Mouse (Mus musculus) heart, adult 2 months (tissue): ENCODE measurements at regions not wholly inside any gene's neighbourhood (a gene's known extent, or its start where the extent isn't known, plus 50 kb on each side); places are given as distances from the start of the nearest gene placed in this dataset.

ENCODE experiments used
- DNase-seq, 2 experiments: peaks; one replicate each; pipeline ENCODE4 v3.0.0; 2021
- H3K27ac ChIP-seq: fragments of 200-600 bp; 2 replicates; pipeline ENCODE4 v1.8.1; 2022
- H3K27me3 ChIP-seq: fragments of 200-500 bp; 2 replicates; pipeline ENCODE4 v1.6.1; 2012; ENCODE audit warnings: mild to moderate bottlenecking, low read length, inconsistent platforms, mixed read lengths; ENCODE audit not compliant: control insufficient read depth, insufficient read depth
- H3K36me3 ChIP-seq: fragments of 200-500 bp; 2 replicates; pipeline ENCODE4 v1.6.1; 2012; ENCODE audit warnings: low read length, inconsistent platforms; ENCODE audit not compliant: control insufficient read depth, insufficient read depth
- H3K4me1 ChIP-seq: fragments of 200-500 bp; 2 replicates; pipeline ENCODE4 v1.6.1; 2011; ENCODE audit warnings: low read length; ENCODE audit not compliant: control insufficient read depth, insufficient read depth
- H3K4me3 ChIP-seq: fragments of 200-600 bp; 2 replicates; pipeline ENCODE4 v1.8.1; 2022
- H3K79me2 ChIP-seq: fragments of 200-500 bp; replicated peaks from 2 replicates; pipeline ENCODE4 v1.6.1; 2012; ENCODE audit warnings: mild to moderate bottlenecking, inconsistent platforms, low read length, moderate library complexity, mixed read lengths; ENCODE audit not compliant: control insufficient read depth, insufficient read depth
- H3K9ac ChIP-seq: fragments of 200-500 bp; 2 replicates; pipeline ENCODE4 v1.6.1; 2012; ENCODE audit warnings: low read depth, mild to moderate bottlenecking, control low read depth, inconsistent platforms, low read length, mixed read lengths
- CTCF ChIP-seq: fragments of 200-600 bp; IDR thresholded peaks from 2 replicates; pipeline ENCODE4 v1.8.1; 2022; ENCODE audit warnings: antibody characterized with exemption, mild to moderate bottlenecking, moderate library complexity
- EP300 ChIP-seq: fragments of 200-500 bp; IDR thresholded peaks from 2 replicates; pipeline ENCODE4 v1.6.1; 2011; ENCODE audit warnings: low read depth, low read length, control low read depth; ENCODE audit not compliant: insufficient read depth
- POLR2A ChIP-seq: fragments of 200-500 bp; IDR thresholded peaks from 2 replicates; pipeline ENCODE4 v1.6.1; 2011; ENCODE audit warnings: mild to moderate bottlenecking, low read depth, low read length, control low read depth; ENCODE audit not compliant: insufficient read depth
- WGBS: fragments of 180-500 bp; shearing (Covaris S2); methylation state at CpG from one replicate; pipeline ENCODE4 v1.1.7; 2018; 5-methylcytosine and 5-hydroxymethylcytosine counted together
- intact Hi-C: fragments of 180-260 bp; cut with DNase I; formaldehyde crosslinking; loops from one replicate; pipeline ENCODE4 v1.15.1; 2025

- peak; percentile 65 to 77 for DNase-seq
- peaks cover 5% of the 10 kb centered on the region for H3K4me1 ChIP-seq
- H3K27ac ChIP-seq, result no peak overlapping the region
- no peaks in the 10 kb centered on the region for H3K79me2 ChIP-seq
- no peaks in the 10 kb centered on the region for H3K27me3 ChIP-seq
- intact Hi-C loops, result no loop called here
- no peak overlapping the region for H3K4me3 ChIP-seq
- no peaks in the 10 kb centered on the region for H3K36me3 ChIP-seq
- H3K9ac ChIP-seq, result no peak overlapping the region
- TF ChIP-seq CTCF (no peak), EP300 (peak; percentile 78)
- WGBS, result 48% methylated on average over 6 of the region's 6 CpGs
Observed at GRCm38 (mm10) chr4:11889039-11889600, 91.9 kb downstream of the Gm10604 start.

GRCm38 (mm10) chr4:11887377-11887776, 93.7 kb downstream of the Gm10604 start:
- H3K79me2 ChIP-seq, result no peaks in the 10 kb centered on the region
- H3K4me3 ChIP-seq, result no peak overlapping the region
- no peaks in the 10 kb centered on the region for H3K36me3 ChIP-seq
- no peaks in the 10 kb centered on the region for H3K27me3 ChIP-seq
- H3K27ac ChIP-seq, result no peak overlapping the region
- no peak overlapping the region for H3K9ac ChIP-seq
- WGBS, result 43% methylated on average over 1 of the region's 1 CpGs
- no peak for DNase-seq
- TF ChIP-seq EP300 (no peak), POLR2A (no peak), CTCF (no peak)
- intact Hi-C loops, result no loop called here
- peaks cover 7% of the 10 kb centered on the region for H3K4me1 ChIP-seq

- Histone ChIP-seq H3K4me1 (peaks cover 8% of the 10 kb centered on the region), H3K4me3 (no peak overlapping the region), H3K27ac (peak overlapping the region; percentile 47), H3K36me3 (no peaks in the 10 kb centered on the region), H3K79me2 (no peaks in the 10 kb centered on the region), H3K9ac (no peak overlapping the region), H3K27me3 (no peaks in the 10 kb centered on the region)
- DNase-seq, result peak in 1 of 2 experiments; percentile 35
- 68% methylated on average over 4 of the region's 4 CpGs for WGBS
- TF ChIP-seq EP300, result no peak
- TF ChIP-seq CTCF, result peak; percentile 51
- intact Hi-C loops, result no loop called here
Observed at GRCm38 (mm10) chr4:11885499-11885898, 95.6 kb downstream of the Gm10604 start.

GRCm38 (mm10) chr4:11884818-11885217, 96.2 kb downstream of the Gm10604 start:
- Histone ChIP-seq H3K4me1 (peaks cover 8% of the 10 kb centered on the region), H3K36me3 (no peaks in the 10 kb centered on the region), H3K27ac (peak overlapping the region; percentile 45), H3K79me2 (no peaks in the 10 kb centered on the region), H3K4me3 (no peak overlapping the region), H3K27me3 (no peaks in the 10 kb centered on the region), H3K9ac (no peak overlapping the region)
- TF ChIP-seq POLR2A (no peak), EP300 (peak; percentile 28; the same call in 1 of the 2 replicates), CTCF (no peak)
- peak; percentile 29 to 38 for DNase-seq
- WGBS, result 23% methylated on average over 7 of the region's 7 CpGs
- intact Hi-C loops, result no loop called here

GRCm38 (mm10) chr4:11883295-11883694, 97.8 kb downstream of the Gm10604 start:
- H3K27me3 ChIP-seq, result no peaks in the 10 kb centered on the region
- H3K79me2 ChIP-seq, result no peaks in the 10 kb centered on the region
- H3K4me1 ChIP-seq, result peaks cover 8% of the 10 kb centered on the region
- 61% methylated on average over 5 of the region's 5 CpGs for WGBS
- no peaks in the 10 kb centered on the region for H3K36me3 ChIP-seq
- no peak overlapping the region for H3K9ac ChIP-seq
- H3K4me3 ChIP-seq, result no peak overlapping the region
- TF ChIP-seq EP300 (no peak), POLR2A (no peak), CTCF (no peak)
- no peak overlapping the region for H3K27ac ChIP-seq
- no peak for DNase-seq
- intact Hi-C loops, result no loop called here

GRCm38 (mm10) chr4:11882666-11883065, 98.4 kb downstream of the Gm10604 start:
- no peak for TF ChIP-seq POLR2A
- TF ChIP-seq EP300, result no peak
- TF ChIP-seq CTCF, result no peak
- Histone ChIP-seq H3K27ac (no peak overlapping the region; the same call in 1 of the 2 replicates), H3K79me2 (no peaks in the 10 kb centered on the region), H3K27me3 (no peaks in the 10 kb centered on the region), H3K4me3 (no peak overlapping the region), H3K36me3 (no peaks in the 10 kb centered on the region), H3K9ac (no peak overlapping the region), H3K4me1 (peaks cover 10% of the 10 kb centered on the region)
- DNase-seq, result no peak
- intact Hi-C loops, result no loop called here
- WGBS, result 87% methylated on average over 3 of the region's 3 CpGs
